13 mouse cellular contexts compared by ENCODE assay signal in genomic region chr12:81769458-81769857, GRCm38 (mm10).
"Had no signal": no experiment of that assay in that cellular context is flagged by ENCODE, and none has a peak within 500 bp of the region (broad histone marks: within the 10 kb centered on the region; RNA-seq: fewer than 3 reads in every experiment).

No protein-coding gene starts in this region.

- DNase-seq: gastrocnemius, postnatal 14 days; gastrocnemius, postnatal 36 days; heart, adult 18-20 months; heart, postnatal 14 days; heart, postnatal 36 days; kidney, adult 11 months; kidney, adult 2 months; kidney, adult 9 months; kidney, postnatal 10 days; kidney, postnatal 25 days; kidney, postnatal 4 days; liver; liver, embryonic 13.5 days had no signal
